Mouse (Mus musculus): ENCODE data around the gene Prss2. TPM values are rescaled to one million over a fixed set of nuclear protein-coding genes. Genes with fewer than 3 reads are reported as not detected.
A peak's percentile ranks its signal among the peaks of the same experiment; 100 is the strongest.
"Not testable (repeated sequence)": the region's sequence is repeated elsewhere in the genome, so short reads cannot be mapped to it uniquely, and the experiment has no call there.

The Prss2 gene
- total RNA-seq, 1 experiment, result not detected

DNA sequence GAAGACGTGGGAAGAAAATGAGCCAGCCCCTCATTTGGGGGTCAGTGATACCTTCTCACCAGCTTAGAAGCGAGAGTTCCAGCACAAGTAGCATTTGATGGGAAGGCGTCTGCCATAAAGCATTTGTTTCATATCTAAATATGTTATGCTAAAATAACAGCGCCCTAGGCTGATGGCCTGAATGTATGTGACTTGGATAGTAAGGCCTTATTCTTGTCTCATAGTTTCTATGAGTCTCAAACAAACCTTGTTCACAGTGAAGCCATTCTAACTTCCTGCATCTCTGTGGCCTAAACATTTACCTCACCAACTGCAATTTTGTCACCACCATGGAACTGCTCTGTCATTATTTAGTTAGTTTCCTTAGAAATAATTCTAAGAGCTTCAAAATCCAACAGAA lies 41.0 kb downstream of the Prss2 start:
- no peak overlapping the region for H3K4me3 ChIP-seq (ENCODE audit: insufficient read depth in 1 of 2, low read depth in 1 of 2, low read length in 2 of 2, poor library complexity in 1 of 2, severe bottlenecking in 1 of 2)

GRCm38 (mm10) chr6:41563104-41563951 lies 41.7 kb downstream of the Prss2 start:
- in situ Hi-C loops (cut with MboI; ENCODE audit: low sequenced_read_pairs in 2 of 2, unreplicated experiment in 2 of 2); H3K4me3 ChIP-seq (ENCODE audit: insufficient read depth in 1 of 2, low read depth in 1 of 2, low read length in 2 of 2, poor library complexity in 1 of 2, severe bottlenecking in 1 of 2); DNase-seq (ENCODE audit: low read depth, low spot score); H3K9me3 ChIP-seq (ENCODE audit: control insufficient read depth, insufficient read depth, low read depth, low read length); H3K27ac ChIP-seq (ENCODE audit: insufficient read depth, low read depth, low read length, poor library complexity, severe bottlenecking); H3K4me1 ChIP-seq (ENCODE audit: control insufficient read depth in 2 of 2, insufficient read depth in 2 of 2, low read length in 2 of 2, poor library complexity in 1 of 2); H3K36me3 ChIP-seq (ENCODE audit: control insufficient read depth, insufficient read depth, low read length, poor library complexity, severe bottlenecking); H3K9ac ChIP-seq (ENCODE audit: insufficient read depth, low read depth, low read length, poor library complexity, severe bottlenecking): not testable (repeated sequence)

More for the DNA sequence above, 41.0 kb downstream of the Prss2 start:
- Histone ChIP-seq H3K4me1 (ENCODE audit: control insufficient read depth in 2 of 2, insufficient read depth in 2 of 2, low read length in 2 of 2, poor library complexity in 1 of 2) (peaks cover 3 to 7% of the 10 kb centered on the region in 2 experiments; a peak in 3 of 4 replicates), H3K9ac (ENCODE audit: insufficient read depth, low read depth, low read length, poor library complexity, severe bottlenecking) (no peak overlapping the region), H3K36me3 (ENCODE audit: control insufficient read depth, insufficient read depth, low read length, poor library complexity, severe bottlenecking) (no peaks in the 10 kb centered on the region), H3K9me3 (ENCODE audit: control insufficient read depth, insufficient read depth, low read depth, low read length) (0 out of 2 replicates have a peak, but pooled peaks cover 1% of the 10 kb centered on the region), H3K27ac (ENCODE audit: insufficient read depth, low read depth, low read length, poor library complexity, severe bottlenecking) (no peak overlapping the region)
- no peak for DNase-seq (ENCODE audit: low read depth, low spot score)
- in situ Hi-C loops (cut with MboI; ENCODE audit: low sequenced_read_pairs in 2 of 2, unreplicated experiment in 2 of 2), result no loop called here
- TF ChIP-seq ZNF384 (IDR thresholded peaks at IDR 0.05; ENCODE audit: low read depth, low read length) (no peak), ZC3H11A (IDR thresholded peaks at IDR 0.05; ENCODE audit: borderline replicate concordance, low read depth, low read length) (no peak), HCFC1 (IDR thresholded peaks at IDR 0.05; ENCODE audit: borderline replicate concordance, insufficient read depth, low read length) (no peak), CHD2 (IDR thresholded peaks at IDR 0.05; ENCODE audit: low read depth, low read length) (no peak), MAFK (IDR thresholded peaks at IDR 0.05; ENCODE audit: insufficient read depth, low read depth, low read length) (no peak)

DNA sequence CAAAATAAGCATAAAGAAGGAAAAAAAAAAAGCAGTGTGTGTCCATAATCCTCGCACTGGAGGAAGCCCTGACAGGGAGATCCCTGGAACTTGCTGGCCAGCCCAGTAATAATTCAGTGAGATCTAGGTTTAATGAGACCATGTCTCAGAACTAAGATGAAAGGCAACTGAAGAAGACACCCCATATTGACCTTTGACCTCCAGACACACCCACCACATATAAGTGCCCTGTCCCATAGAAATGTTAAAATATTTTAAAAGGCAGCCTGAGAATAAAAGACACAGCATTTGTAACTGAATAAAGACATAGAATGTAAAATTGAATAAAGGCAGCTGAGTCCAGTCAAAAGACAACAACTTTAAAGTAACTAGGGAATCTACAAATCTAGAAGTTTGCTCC lies 43.7 kb downstream of the Prss2 start:
- in situ Hi-C loops (cut with MboI; ENCODE audit: low sequenced_read_pairs in 2 of 2, unreplicated experiment in 2 of 2), result no loop called here
- H3K4me3 ChIP-seq (ENCODE audit: insufficient read depth in 1 of 2, low read depth in 1 of 2, low read length in 2 of 2, poor library complexity in 1 of 2, severe bottlenecking in 1 of 2), result no peak overlapping the region
- H3K9me3 ChIP-seq (ENCODE audit: control insufficient read depth, insufficient read depth, low read depth, low read length), result 0 out of 2 replicates have a peak, but pooled peaks cover 1% of the 10 kb centered on the region
- peaks cover 0 to 2% of the 10 kb centered on the region in 2 experiments; a peak in 1 of 4 replicates for H3K4me1 ChIP-seq (ENCODE audit: control insufficient read depth in 2 of 2, insufficient read depth in 2 of 2, low read length in 2 of 2, poor library complexity in 1 of 2)
- no peaks in the 10 kb centered on the region for H3K36me3 ChIP-seq (ENCODE audit: control insufficient read depth, insufficient read depth, low read length, poor library complexity, severe bottlenecking)
- peak overlapping the region; percentile 8; the same call in 1 of the 2 replicates for H3K27ac ChIP-seq (ENCODE audit: insufficient read depth, low read depth, low read length, poor library complexity, severe bottlenecking)
- no peak for DNase-seq (ENCODE audit: low read depth, low spot score)
- no peak for TF ChIP-seq HCFC1 (IDR thresholded peaks at IDR 0.05; ENCODE audit: borderline replicate concordance, insufficient read depth, low read length)
- TF ChIP-seq ZNF384 (IDR thresholded peaks at IDR 0.05; ENCODE audit: low read depth, low read length), result no peak
- no peak for TF ChIP-seq ZC3H11A (IDR thresholded peaks at IDR 0.05; ENCODE audit: borderline replicate concordance, low read depth, low read length)
- no peak for TF ChIP-seq MAFK (IDR thresholded peaks at IDR 0.05; ENCODE audit: insufficient read depth, low read depth, low read length)
- TF ChIP-seq CHD2 (IDR thresholded peaks at IDR 0.05; ENCODE audit: low read depth, low read length), result no peak
- H3K9ac ChIP-seq (ENCODE audit: insufficient read depth, low read depth, low read length, poor library complexity, severe bottlenecking), result no peak overlapping the region

- no peak for DNase-seq (ENCODE audit: low read depth, low spot score)
- no peaks in the 10 kb centered on the region for H3K36me3 ChIP-seq (ENCODE audit: control insufficient read depth, insufficient read depth, low read length, poor library complexity, severe bottlenecking)
- in situ Hi-C loops (cut with MboI; ENCODE audit: low sequenced_read_pairs in 2 of 2, unreplicated experiment in 2 of 2), result no loop called here
These were observed 45.4 kb downstream of the Prss2 start for GRCm38 (mm10) chr6:41566965-41567364.

More at GRCm38 (mm10) chr6:41566965-41567364, 45.4 kb downstream of the Prss2 start:
- peaks cover 0 to 2% of the 10 kb centered on the region in 2 experiments; a peak in 1 of 4 replicates for H3K4me1 ChIP-seq (ENCODE audit: control insufficient read depth in 2 of 2, insufficient read depth in 2 of 2, low read length in 2 of 2, poor library complexity in 1 of 2)
- TF ChIP-seq ZNF384 (IDR thresholded peaks at IDR 0.05; ENCODE audit: low read depth, low read length) (no peak), ZC3H11A (IDR thresholded peaks at IDR 0.05; ENCODE audit: borderline replicate concordance, low read depth, low read length) (no peak), CHD2 (IDR thresholded peaks at IDR 0.05; ENCODE audit: low read depth, low read length) (no peak), MAFK (IDR thresholded peaks at IDR 0.05; ENCODE audit: insufficient read depth, low read depth, low read length) (no peak), HCFC1 (IDR thresholded peaks at IDR 0.05; ENCODE audit: borderline replicate concordance, insufficient read depth, low read length) (no peak)
- 0 out of 2 replicates have a peak, but pooled peaks cover 1% of the 10 kb centered on the region for H3K9me3 ChIP-seq (ENCODE audit: control insufficient read depth, insufficient read depth, low read depth, low read length)
- no peak overlapping the region for H3K9ac ChIP-seq (ENCODE audit: insufficient read depth, low read depth, low read length, poor library complexity, severe bottlenecking)
- no peak overlapping the region for H3K27ac ChIP-seq (ENCODE audit: insufficient read depth, low read depth, low read length, poor library complexity, severe bottlenecking)
- no peak overlapping the region for H3K4me3 ChIP-seq (ENCODE audit: insufficient read depth in 1 of 2, low read depth in 1 of 2, low read length in 2 of 2, poor library complexity in 1 of 2, severe bottlenecking in 1 of 2)
